Mouse (Mus musculus): Measurements from ENCODE around the gene Dock9. TPM values are rescaled to one million over a fixed set of nuclear protein-coding genes. Genes with fewer than 3 reads are reported as not detected.

Dock9 gene
- polyA plus RNA-seq (2012; ENCODE audit: low replicate concordance): 2.8 and 4.8 TPM in 2 replicates

DNA sequence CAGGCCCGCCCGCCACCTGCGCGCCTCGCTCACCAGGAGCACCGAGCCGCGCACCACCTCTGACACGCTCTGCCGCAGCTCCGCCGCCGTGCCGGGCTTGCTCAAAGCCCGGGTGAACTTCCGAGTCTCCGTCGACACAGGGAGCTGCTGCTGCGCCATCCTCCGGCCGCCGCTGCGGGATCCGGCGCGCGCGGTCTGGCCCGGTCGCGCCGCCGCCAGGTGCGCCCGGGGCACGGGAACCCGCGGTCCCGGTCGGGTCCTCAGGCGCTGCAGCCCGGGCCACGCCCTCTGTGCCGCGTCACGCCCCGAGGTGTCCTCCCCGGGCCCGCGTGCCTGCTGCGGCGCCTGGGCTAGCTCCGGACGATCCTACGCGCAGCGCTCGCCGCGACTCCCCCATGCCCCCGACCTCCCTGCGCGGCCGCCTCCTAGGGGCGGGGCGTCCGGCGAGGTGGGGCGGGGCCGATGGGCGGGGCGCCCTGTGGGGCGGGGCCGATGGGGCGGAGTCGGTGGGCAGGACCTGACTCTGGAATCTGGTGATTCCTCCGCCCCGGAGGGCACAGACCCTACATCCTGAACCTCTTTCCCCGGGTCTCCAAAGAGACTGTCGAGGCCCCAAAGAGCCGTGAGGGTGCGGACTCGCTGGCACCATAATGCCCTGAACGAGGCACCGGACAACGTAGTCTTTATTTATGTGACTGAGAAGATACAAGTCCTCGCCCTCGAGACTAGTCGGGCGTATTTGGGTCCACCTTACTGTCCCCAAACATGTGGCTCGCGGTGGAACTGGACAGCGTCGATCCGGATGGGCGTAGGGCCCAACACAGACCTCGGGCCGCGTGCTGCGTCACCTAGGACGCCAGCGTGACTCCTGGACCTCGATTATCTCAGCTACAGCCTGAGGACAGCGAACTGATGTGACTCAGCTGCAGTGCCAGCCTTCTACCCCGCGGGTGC lies at the start of gene Dock9:
Dock9 (minus strand) TSS at position 381 of the 954 bp plus-strand sequence.

DNA sequence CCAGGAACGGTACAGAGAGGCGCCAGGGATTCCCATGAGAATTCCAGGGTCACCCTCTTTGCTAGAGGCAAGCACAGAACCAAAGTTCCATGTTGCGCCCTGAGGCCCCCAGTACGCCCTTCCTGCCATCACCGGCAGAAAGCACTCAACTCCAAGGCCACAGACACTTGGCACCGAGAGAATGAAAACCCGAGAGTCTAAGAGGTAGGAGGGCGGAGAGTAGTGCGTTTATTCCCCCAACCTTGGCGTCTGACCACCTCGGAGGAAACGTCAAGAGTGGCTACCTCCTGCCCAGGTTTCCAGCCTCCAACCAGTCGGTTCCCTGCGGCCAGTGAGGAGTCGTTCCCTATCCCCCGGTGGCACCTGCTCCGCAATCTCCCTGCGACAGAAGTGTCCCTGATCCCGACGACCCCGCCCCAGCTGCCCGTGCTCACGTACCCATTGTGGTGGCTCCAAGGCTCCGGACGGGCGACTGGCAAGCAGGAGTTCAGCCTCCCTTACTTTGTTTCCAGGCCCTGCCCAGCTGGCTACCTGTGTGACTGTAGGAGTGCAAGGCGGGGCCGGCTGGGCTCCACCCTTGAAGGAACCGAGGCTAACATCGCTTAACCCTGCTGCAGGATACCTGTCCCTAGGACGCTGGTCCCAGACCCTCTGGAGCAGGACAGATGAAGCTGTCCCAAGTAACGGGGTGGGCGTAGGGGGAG lies 292.7 kb downstream of the Dock9 start, which contains the start of gene Slc15a1:
Slc15a1 (minus strand) TSS at position 472 of the 704 bp plus-strand sequence.

Other genes starting within 250 kb of the Dock9 start
- 98.0 and 164 TPM in 2 replicates for gene Ubac2, start 80.8 kb upstream of the Dock9 start, polyA plus RNA-seq (2012; ENCODE audit: low replicate concordance)
- 49.7 and 108 TPM in 2 replicates for gene Gpr18, start 117.9 kb upstream of the Dock9 start, polyA plus RNA-seq (2012; ENCODE audit: low replicate concordance)
- gene Gpr183, start 167.4 kb upstream of the Dock9 start, polyA plus RNA-seq (2012; ENCODE audit: low replicate concordance): 22.8 and 23.5 TPM in 2 replicates
- gene Timm8a2, start 236.8 kb upstream of the Dock9 start, polyA plus RNA-seq (2012; ENCODE audit: low replicate concordance): 0.26 and 0.40 TPM in 2 replicates

Data from hematopoietic multipotent progenitor cell, adult 10-12 weeks (in vitro differentiated cells).